Mouse (Mus musculus) neutrophil, adult 5-6 weeks (primary cell): Measurements from ENCODE around the gene Gng12. TPM values are rescaled to one million over a fixed set of nuclear protein-coding genes. Genes with fewer than 3 reads are reported as not detected.
A peak's percentile ranks its signal among the peaks of the same experiment; 100 is the strongest.

Source experiments
- ATAC-seq: fragments of 151-379, 151-347 bp; 2 replicates; pipeline ENCODE4 v1.8.0; 2017; ENCODE audit warnings: mild to moderate bottlenecking, moderate TSS enrichment; ENCODE audit not compliant: insufficient number of reproducible peaks, poor library complexity, low FRiP score, severe bottlenecking; ENCODE audit errors: extremely low read depth
- total RNA-seq: library from RNA; stranded (forward); fragments of 200-1000 nt; gene quantifications from 2 replicates; pipeline ENCODE4 v1.2.3, GENCODE M21; 2017

The Gng12 gene
- total RNA-seq, 1 experiment from 2014 or later = 49.5 TPM

GRCm38 (mm10) chr6:66910493-66911435, 14.6 kb downstream of the Gng12 start:
- peak; percentile 72 for ATAC-seq

GRCm38 (mm10) chr6:66913355-66913754, 17.2 kb downstream of the Gng12 start:
- ATAC-seq = no peak

GRCm38 (mm10) chr6:66915592-66915991, 19.4 kb downstream of the Gng12 start:
- ATAC-seq = no peak

GRCm38 (mm10) chr6:66917032-66917431, 20.8 kb downstream of the Gng12 start:
- ATAC-seq = no peak

- no peak for ATAC-seq
These were observed 24.6 kb downstream of the Gng12 start for GRCm38 (mm10) chr6:66920786-66921185.

- ATAC-seq = no peak
These were observed 25.6 kb downstream of the Gng12 start for GRCm38 (mm10) chr6:66921755-66922154.

GRCm38 (mm10) chr6:66922501-66922900, 26.3 kb downstream of the Gng12 start:
- ATAC-seq = no peak

- no peak for ATAC-seq
These were observed 27.7 kb downstream of the Gng12 start for GRCm38 (mm10) chr6:66923851-66924250.

GRCm38 (mm10) chr6:66924315-66924965, 28.2 kb downstream of the Gng12 start:
- no peak for ATAC-seq

- ATAC-seq = no peak
These were observed 30.1 kb downstream of the Gng12 start for GRCm38 (mm10) chr6:66926269-66926668.

- ATAC-seq = 0 out of 2 replicates have a peak, but pooled peaks have one; percentile 25
These were observed 32.9 kb downstream of the Gng12 start for GRCm38 (mm10) chr6:66928972-66929645.

GRCm38 (mm10) chr6:66929694-66930093, 33.5 kb downstream of the Gng12 start:
- ATAC-seq = peak; percentile 93

- ATAC-seq = no peak
These were observed 36.1 kb downstream of the Gng12 start for GRCm38 (mm10) chr6:66932206-66932819.

- no peak for ATAC-seq
These were observed 44.5 kb downstream of the Gng12 start for GRCm38 (mm10) chr6:66940656-66941235.

GRCm38 (mm10) chr6:66941792-66942191, 45.6 kb downstream of the Gng12 start:
- no peak for ATAC-seq

GRCm38 (mm10) chr6:66942826-66943225, 46.6 kb downstream of the Gng12 start:
- no peak for ATAC-seq

GRCm38 (mm10) chr6:66943367-66944189, 47.4 kb downstream of the Gng12 start:
- ATAC-seq = no peak
